Mouse (Mus musculus): ENCODE data around the gene Pgam2. TPM values are rescaled to one million over a fixed set of nuclear protein-coding genes. Genes with fewer than 3 reads are reported as not detected.

Pgam2 gene
- polyA plus RNA-seq, 1 experiment from 2014 or later, result 2.5 TPM

DNA sequence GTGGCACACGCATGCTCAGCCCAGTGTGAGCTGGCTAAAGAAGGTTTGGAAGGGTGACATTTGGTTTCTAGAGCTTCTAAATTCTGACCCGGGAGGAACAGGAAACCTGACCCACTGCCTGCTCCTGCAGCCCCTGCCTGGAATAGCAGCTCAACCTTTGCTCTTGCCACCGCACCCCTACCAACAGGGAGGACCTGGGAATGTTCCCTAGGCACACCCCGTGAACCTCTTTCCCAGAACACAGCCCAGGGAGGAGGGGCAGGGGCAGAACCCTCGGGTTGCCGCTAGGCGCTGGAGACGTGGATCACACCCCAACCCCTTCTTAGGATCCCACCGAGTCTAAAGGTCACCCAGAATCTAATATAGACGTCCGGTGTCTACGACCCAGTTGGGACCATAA lies 1.5 kb downstream of the Pgam2 start:
- 72% methylated on average over 12 of the region's 12 CpGs for WGBS
- Histone ChIP-seq H3K36me3 (peaks cover 47% of the 10 kb centered on the region), H3K4me3 (no peak overlapping the region), H3K9me3 (replicated peaks) (no peaks in the 10 kb centered on the region), H3K27me3 (ENCODE audit: low read depth, poor library complexity, severe bottlenecking) (no peaks in the 10 kb centered on the region), H3K4me1 (peaks cover 12% of the 10 kb centered on the region), H3K27ac (replicated peaks) (no peak overlapping the region)
- DNase-seq (ENCODE audit: low spot score), result no peak

DNA sequence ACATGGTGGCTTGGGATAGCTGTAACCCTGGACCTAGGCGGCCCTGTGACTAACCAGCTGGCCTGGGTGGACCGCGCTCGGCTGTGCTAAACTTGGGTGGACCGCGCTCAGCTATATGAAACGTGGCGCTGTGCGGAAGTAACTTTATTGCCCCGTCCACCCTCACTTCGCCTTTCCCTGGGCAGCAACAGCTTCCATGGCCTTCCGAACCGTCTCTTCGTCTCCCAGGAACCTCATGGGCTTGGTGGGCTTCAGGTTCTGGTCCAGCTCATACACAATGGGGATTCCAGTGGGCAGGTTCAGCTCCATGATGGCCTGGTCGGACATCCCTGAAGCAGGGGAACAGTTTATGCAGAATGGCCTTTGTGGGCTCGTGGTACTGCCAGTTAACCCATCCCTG lies 2.0 kb downstream of the Pgam2 start:
- H3K4me3 ChIP-seq, result no peak overlapping the region
- WGBS, result 92% methylated on average over 16 of the region's 16 CpGs

DNA sequence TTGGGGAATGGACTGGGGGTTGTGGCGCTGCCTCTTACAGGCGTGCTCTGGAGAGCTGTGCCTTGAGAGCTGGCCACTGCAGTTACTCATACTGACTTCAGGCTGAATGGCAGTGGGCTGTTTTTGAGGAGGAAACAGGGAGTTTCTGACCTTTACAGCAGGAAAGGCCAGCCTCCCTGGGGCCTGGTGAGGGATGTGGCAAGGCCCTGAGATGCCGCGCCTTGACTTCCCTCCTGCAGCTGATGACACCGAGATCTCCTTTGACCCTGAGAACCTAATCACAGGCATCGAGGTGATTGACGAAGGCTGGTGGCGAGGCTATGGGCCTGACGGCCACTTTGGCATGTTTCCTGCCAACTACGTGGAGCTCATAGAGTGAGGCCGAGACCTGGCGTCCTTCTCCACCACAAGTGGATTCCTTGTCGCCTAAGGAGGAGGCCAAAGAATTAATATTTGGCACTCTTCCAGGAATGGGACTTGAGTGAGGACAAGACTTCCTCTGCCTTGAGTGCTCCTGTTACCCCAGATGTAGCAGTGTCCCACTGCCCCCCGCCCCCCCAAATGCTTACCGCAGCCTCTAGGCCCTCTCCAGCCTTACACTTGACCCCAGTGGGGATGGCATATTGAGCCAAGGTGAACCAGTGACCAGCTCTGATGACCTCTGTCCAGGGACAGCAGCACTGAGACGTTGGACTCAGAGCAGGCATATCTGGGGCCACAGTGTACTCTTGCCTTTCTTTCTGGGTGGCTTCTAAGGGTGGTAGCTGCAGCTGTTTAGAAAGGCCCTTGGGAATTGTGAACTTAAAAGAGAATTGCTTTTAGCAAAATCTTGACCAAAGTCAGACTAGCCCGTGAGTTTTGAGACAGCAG lies 3.7 kb downstream of the Pgam2 start:
- Histone ChIP-seq H3K4me1 (peaks cover 12% of the 10 kb centered on the region), H3K4me3 (no peak overlapping the region), H3K27me3 (ENCODE audit: low read depth, poor library complexity, severe bottlenecking) (no peaks in the 10 kb centered on the region), H3K9me3 (replicated peaks) (no peaks in the 10 kb centered on the region), H3K27ac (replicated peaks) (no peak overlapping the region), H3K36me3 (peaks cover 68% of the 10 kb centered on the region)
- WGBS, result 95% methylated on average over 17 of the region's 17 CpGs
- no peak for DNase-seq (ENCODE audit: low spot score)

More for the DNA sequence above, 2.0 kb downstream of the Pgam2 start:
- DNase-seq (ENCODE audit: low spot score), result no peak
- Histone ChIP-seq H3K36me3 (peaks cover 52% of the 10 kb centered on the region), H3K27me3 (ENCODE audit: low read depth, poor library complexity, severe bottlenecking) (no peaks in the 10 kb centered on the region), H3K4me1 (peaks cover 12% of the 10 kb centered on the region), H3K9me3 (replicated peaks) (no peaks in the 10 kb centered on the region), H3K27ac (replicated peaks) (no peak overlapping the region)

DNA sequence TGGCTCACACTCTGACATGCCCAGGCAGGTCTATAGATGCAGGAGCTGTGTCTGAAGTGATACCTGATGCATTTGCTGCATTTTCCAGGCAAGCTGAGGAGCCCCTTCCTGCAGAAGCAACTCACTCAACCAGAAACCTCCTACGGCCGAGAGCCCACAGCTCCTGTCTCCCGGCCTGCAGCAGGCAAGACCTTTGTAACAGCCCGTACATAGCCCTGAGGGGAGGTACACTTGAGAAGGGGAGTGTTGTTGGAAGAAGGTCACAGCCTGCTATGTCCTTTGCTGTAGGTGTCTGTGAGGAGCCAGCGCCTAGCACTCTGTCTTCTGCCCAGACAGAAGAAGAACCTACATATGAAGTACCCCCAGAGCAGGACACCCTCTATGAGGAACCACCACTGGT lies 5.6 kb downstream of the Pgam2 start:
- 86% methylated on average over 5 of the region's 5 CpGs for WGBS
- H3K4me1 ChIP-seq, result no peaks in the 10 kb centered on the region
- no peak overlapping the region for H3K4me3 ChIP-seq
- no peak overlapping the region for H3K27ac ChIP-seq (replicated peaks)
- peaks cover 87% of the 10 kb centered on the region for H3K36me3 ChIP-seq
- no peaks in the 10 kb centered on the region for H3K27me3 ChIP-seq (ENCODE audit: low read depth, poor library complexity, severe bottlenecking)
- no peaks in the 10 kb centered on the region for H3K9me3 ChIP-seq (replicated peaks)
- no peak for DNase-seq (ENCODE audit: low spot score)

DNA sequence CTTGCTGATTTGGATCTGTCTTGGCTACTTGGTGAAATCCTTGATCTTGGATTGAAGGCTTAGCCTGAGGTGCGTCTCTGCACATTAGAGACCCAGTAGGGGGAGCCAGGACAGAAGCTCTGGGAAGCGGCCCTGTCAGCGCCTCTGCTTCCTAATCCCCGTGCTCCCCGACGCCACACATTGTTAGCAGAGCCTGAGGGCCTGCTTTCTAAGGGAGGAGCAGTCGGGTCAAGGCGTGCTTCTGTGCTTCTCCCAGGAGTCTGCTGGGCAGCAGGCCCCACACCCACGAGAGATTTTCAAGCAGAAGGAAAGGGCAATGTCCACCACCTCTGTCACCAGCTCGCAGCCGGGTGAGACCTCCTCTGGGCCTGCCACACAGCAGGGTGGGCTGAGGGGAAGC lies 6.2 kb downstream of the Pgam2 start:
- 78% methylated on average over 11 of the region's 11 CpGs for WGBS
- Histone ChIP-seq H3K27ac (replicated peaks) (no peak overlapping the region), H3K9me3 (replicated peaks) (no peaks in the 10 kb centered on the region), H3K4me3 (no peak overlapping the region), H3K27me3 (ENCODE audit: low read depth, poor library complexity, severe bottlenecking) (no peaks in the 10 kb centered on the region), H3K4me1 (no peaks in the 10 kb centered on the region), H3K36me3 (peaks cover 93% of the 10 kb centered on the region)
- DNase-seq (ENCODE audit: low spot score), result no peak

DNA sequence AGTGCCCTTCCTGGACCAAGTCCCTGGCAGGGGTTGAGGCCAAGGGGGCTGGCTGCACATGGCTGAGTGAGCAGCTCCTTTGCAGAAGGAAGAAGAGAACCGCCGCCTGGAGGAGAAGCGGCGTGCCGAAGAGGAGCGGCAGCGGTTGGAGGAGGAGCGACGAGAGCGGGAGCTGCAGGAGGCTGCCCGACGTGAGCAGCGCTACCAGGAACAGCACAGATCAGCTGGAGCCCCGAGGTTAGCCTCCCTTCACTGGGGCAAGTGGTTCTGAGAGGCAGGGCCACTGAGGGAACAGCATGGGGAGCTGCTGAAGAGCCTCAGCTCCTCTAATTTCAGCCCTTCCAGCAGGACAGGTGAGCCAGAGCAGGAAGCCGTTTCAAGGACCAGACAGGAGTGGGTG lies 6.6 kb downstream of the Pgam2 start:
- peaks cover 97% of the 10 kb centered on the region for H3K36me3 ChIP-seq
- H3K4me1 ChIP-seq, result no peaks in the 10 kb centered on the region
- no peak overlapping the region for H3K4me3 ChIP-seq
- H3K9me3 ChIP-seq (replicated peaks), result no peaks in the 10 kb centered on the region
- no peak overlapping the region for H3K27ac ChIP-seq (replicated peaks)
- DNase-seq (ENCODE audit: low spot score), result no peak
- WGBS, result 87% methylated on average over 15 of the region's 15 CpGs
- H3K27me3 ChIP-seq (ENCODE audit: low read depth, poor library complexity, severe bottlenecking), result no peaks in the 10 kb centered on the region

DNA sequence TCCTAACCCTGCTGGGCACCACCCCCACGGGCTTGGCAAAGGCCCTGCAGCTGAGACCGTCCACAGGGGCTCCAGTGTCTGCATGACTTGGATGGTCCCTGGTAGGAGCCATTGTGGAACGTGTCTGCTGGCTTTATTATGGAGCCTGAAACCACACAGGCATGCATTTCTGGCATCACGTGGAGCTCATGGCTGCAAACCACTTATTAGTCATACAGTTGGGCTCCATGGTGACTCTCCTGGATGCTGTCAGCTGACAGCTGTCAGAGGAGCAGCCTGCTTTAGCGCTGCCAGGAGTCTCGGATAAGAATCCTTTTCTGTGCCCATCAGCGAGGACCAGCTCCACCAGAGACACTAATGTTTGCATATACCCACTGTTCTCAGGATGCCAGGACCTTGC lies 7.8 kb downstream of the Pgam2 start:
- no peak overlapping the region for H3K27ac ChIP-seq (replicated peaks)
- H3K9me3 ChIP-seq (replicated peaks), result no peaks in the 10 kb centered on the region
- DNase-seq (ENCODE audit: low spot score), result no peak
- peaks cover 98% of the 10 kb centered on the region for H3K36me3 ChIP-seq
- H3K27me3 ChIP-seq (ENCODE audit: low read depth, poor library complexity, severe bottlenecking), result no peaks in the 10 kb centered on the region
- no peak overlapping the region for H3K4me3 ChIP-seq
- H3K4me1 ChIP-seq, result no peaks in the 10 kb centered on the region
- WGBS, result 94% methylated on average over 7 of the region's 7 CpGs

DNA sequence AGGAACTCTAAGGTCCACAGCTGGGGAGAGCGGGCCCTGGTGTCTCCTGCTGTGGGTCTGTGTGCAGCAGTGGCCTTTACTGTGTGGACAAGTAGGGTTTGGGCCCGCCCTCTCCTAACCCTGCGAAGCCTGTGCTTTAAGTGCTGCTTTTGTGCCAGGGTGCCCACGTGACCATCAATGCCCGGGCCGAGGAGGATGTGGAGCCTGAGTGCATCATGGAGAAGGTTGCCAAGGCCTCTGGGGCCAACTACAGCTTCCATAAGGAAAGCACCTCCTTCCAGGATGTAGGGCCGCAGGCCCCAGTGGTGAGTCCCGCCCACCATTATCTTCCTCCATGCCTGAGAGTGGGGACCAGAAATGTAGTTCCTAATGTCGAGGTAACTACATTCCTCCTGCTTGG lies 8.2 kb downstream of the Pgam2 start:
- H3K27me3 ChIP-seq (ENCODE audit: low read depth, poor library complexity, severe bottlenecking), result no peaks in the 10 kb centered on the region
- H3K9me3 ChIP-seq (replicated peaks), result no peaks in the 10 kb centered on the region
- H3K4me1 ChIP-seq, result no peaks in the 10 kb centered on the region
- H3K27ac ChIP-seq (replicated peaks), result no peak overlapping the region
- 92% methylated on average over 9 of the region's 9 CpGs for WGBS
- H3K4me3 ChIP-seq, result no peak overlapping the region
- H3K36me3 ChIP-seq, result peaks cover 98% of the 10 kb centered on the region
- no peak for DNase-seq (ENCODE audit: low spot score)

DNA sequence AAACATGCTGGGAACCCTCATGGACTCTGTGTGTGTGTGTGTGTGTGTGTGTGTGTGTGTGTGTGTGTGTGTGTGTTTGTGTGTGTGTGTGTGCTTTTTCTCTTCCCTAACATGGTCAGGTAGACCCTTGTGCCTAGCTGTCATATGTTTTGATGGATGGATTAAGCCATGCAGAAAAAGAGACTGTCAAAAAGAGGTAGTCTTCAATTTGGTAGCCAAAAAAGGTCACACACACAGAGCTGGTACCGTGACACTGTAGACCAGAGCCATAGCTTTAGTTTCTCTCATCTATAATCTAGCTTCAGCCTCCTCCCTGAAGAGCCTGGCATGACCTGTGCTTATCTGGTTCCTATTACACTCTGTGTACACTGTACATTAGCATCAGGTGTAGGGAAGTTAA lies 13.1 kb downstream of the Pgam2 start:
- peak overlapping the region; percentile 93; the same call in 1 of the 2 replicates for H3K4me3 ChIP-seq
- WGBS, result 97% methylated on average over 1 of the region's 1 CpGs
- no peak overlapping the region for H3K27ac ChIP-seq (replicated peaks)
- peaks cover 51% of the 10 kb centered on the region for H3K36me3 ChIP-seq
- H3K27me3 ChIP-seq (ENCODE audit: low read depth, poor library complexity, severe bottlenecking), result no peaks in the 10 kb centered on the region
- DNase-seq (ENCODE audit: low spot score), result no peak
- H3K9me3 ChIP-seq (replicated peaks), result no peaks in the 10 kb centered on the region
- H3K4me1 ChIP-seq, result peaks cover 28% of the 10 kb centered on the region

DNA sequence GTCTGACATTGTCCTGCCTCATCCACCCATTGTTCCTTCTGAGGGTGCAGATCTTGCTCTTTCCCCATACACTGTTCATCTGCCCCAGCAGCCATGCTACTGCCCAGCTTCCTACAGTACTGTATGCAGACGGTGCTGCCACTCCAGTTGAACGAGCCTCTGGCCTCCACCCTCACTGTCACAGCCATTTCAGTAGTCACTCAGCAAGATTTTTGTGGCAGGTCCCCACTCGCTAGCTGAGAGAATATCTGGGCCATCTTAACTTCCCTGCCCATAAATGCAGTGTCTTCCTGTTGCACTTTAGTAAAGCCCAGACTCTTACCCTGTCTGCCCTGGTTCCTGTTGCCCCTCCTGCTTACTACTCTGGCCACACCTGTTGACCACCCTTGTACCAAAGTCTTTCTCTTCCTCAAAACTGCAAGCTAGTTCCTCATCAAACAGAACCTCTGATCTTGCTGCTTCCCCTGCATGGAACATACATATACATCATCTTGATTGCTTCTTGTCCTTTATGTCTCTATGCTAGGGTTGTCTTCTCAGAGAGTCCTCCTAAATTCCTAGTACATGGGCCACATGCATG lies 13.7 kb downstream of the Pgam2 start:
- peak overlapping the region; percentile 93 for H3K4me3 ChIP-seq
- no peak for DNase-seq (ENCODE audit: low spot score)

DNA sequence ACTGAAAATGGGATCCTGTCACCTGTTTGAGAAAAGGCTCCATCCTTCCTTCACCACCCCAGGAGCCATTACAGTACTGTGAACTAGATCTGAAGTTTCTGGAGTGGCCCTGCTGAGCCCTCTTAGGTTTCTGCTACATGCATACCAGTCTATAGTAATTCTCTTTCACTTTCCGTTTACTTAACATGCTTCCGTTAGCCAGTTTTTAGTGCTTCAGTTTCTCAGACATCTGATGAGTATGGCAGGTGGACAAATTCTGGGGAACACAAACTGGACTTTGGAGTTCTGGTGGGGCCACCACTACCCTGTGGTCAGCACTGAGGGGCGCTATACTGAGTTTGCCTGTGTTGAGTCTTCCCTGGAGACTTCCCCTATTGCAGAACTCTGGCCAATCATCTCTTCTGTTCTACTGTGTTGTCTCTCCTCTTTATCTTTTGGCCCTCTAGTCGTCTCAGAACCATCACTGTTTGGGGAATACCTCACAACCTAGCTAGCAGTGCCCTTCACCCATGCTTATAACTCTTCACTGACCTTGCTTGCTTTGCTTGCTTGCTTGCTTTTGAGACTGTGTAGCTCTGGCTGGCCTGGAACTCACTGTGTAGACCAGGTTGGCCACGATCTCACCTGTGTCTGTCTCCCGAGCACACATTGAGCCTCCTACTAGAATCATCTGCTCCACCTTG lies 14.3 kb downstream of the Pgam2 start:
- no peak for DNase-seq (ENCODE audit: low spot score)
- H3K4me1 ChIP-seq, result peaks cover 28% of the 10 kb centered on the region
- peaks cover 39% of the 10 kb centered on the region for H3K36me3 ChIP-seq
- no peaks in the 10 kb centered on the region for H3K9me3 ChIP-seq (replicated peaks)
- 79% methylated on average over 6 of the region's 6 CpGs for WGBS
- H3K27ac ChIP-seq (replicated peaks), result peak overlapping the region; percentile 92
- H3K4me3 ChIP-seq, result peak overlapping the region; percentile 93
- H3K27me3 ChIP-seq (ENCODE audit: low read depth, poor library complexity, severe bottlenecking), result no peaks in the 10 kb centered on the region

More for the DNA sequence above, 13.7 kb downstream of the Pgam2 start:
- Histone ChIP-seq H3K27ac (replicated peaks) (no peak overlapping the region), H3K36me3 (peaks cover 45% of the 10 kb centered on the region), H3K27me3 (ENCODE audit: low read depth, poor library complexity, severe bottlenecking) (no peaks in the 10 kb centered on the region), H3K4me1 (peaks cover 28% of the 10 kb centered on the region), H3K9me3 (replicated peaks) (no peaks in the 10 kb centered on the region)
- WGBS, result 93% methylated on average over 3 of the region's 3 CpGs

DNA sequence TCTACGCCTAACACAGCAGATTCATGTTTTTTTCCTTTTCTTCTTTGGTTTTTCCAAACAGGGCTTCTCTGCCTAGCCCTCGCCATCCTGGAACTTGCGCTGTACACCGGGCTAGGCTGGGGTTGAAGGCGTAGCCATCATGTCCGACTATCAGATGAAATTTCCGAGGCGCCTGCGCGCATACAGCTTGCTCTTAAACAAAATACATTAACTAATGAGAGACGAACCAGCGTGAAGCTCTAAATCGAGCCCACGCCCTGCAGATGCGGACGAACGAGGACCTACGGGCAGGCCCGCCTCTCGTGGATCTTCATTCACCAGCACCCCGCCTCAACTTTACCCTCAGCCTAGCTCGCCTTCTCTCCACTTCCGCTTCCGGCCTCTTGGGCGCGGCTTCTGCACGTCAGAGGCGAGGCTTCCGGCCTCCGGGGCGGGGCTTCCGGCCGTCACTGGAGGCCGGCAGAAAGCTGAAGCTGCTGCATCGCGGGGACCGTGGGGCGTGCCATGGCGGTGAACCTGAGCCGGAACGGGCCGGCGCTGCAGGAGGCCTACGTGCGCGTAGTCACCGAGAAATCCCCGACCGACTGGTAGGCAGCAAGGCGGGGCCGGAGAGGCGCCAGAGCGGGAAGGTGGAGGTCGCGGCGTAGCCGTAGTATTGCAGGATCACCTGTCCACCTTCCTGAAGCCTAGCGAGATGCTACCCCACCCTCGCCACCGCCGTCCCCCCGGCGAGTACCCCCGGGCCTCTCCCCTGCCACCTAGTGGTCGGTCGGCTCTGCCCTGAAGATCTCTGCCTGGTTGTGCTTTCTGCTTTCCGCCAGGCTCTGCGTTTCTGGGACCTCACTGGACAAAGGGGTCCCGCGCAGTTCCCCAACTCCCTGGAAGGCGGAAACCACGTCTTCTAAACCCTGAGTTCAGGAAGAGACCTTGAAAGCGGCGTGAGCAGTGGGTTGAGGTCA lies 15.2 kb downstream of the Pgam2 start, which contains the start of gene Dbnl:
Gene Dbnl (plus strand): TSS at position 433 of the 959 bp plus-strand sequence.
- peak; percentile 95 for DNase-seq (ENCODE audit: low spot score)

More for the DNA sequence above, 15.2 kb downstream of the Pgam2 start, which contains the start of gene Dbnl:
- H3K4me3 ChIP-seq, result peak within 1 kb of the TSS; percentile 93
- peaks cover 28% of the 10 kb centered on the region for H3K4me1 ChIP-seq
- H3K27me3 ChIP-seq (ENCODE audit: low read depth, poor library complexity, severe bottlenecking), result no peaks in the 10 kb centered on the region
- H3K27ac ChIP-seq (replicated peaks), result peak within 1 kb of the TSS; percentile 92
- WGBS, result under 1% methylated on average over 74 of the region's 74 CpGs
- H3K9me3 ChIP-seq (replicated peaks), result no peaks in the 10 kb centered on the region
- peaks cover 30% of the 10 kb centered on the region for H3K36me3 ChIP-seq
